Mouse (Mus musculus) brain, embryonic 14.5 days (tissue): ENCODE measurements around the gene 3110009E18Rik.

Experiments
- CTCF ChIP-seq: fragments of 200-500 bp; IDR thresholded peaks from 2 replicates; pipeline ENCODE4 v1.5.1; 2012; ENCODE audit warnings: inconsistent platforms, mild to moderate bottlenecking, moderate library complexity, borderline replicate concordance; ENCODE audit not compliant: insufficient read depth, insufficient read length; ENCODE audit errors: extremely low read depth
- POLR2A ChIP-seq: fragments of 200-500 bp; IDR thresholded peaks from 2 replicates; pipeline ENCODE4 v1.6.1; 2012; ENCODE audit warnings: mild to moderate bottlenecking, inconsistent platforms, borderline replicate concordance; ENCODE audit not compliant: poor library complexity, insufficient read depth, insufficient read length, severe bottlenecking; ENCODE audit errors: extremely low read depth

DNA sequence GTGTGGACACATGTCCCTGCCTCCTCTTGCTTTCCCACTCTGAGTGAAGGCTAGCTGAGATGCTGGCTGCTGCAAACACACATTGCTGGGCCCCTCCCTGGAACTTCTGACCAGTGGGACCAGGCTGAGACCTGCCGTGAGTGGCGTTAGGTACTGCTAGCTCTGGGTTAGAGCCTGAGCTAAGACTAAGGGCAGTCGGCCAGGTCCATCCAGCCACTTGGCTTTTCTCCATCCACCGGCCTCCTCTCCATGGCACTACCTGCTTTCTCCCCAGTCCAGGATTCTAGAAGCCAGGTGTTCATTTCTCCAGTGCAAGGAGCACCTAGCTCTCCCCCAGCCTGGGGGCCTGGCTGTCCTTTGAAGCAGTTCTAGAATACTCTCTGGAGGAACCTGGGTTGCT, 46.1 kb upstream of the 3110009E18Rik start:
- no peak for TF ChIP-seq CTCF
- no peak for TF ChIP-seq POLR2A
